Mouse (Mus musculus) midbrain, embryonic 16.5 days (tissue): ENCODE measurements at regions not wholly inside any gene's neighbourhood (a gene's known extent, or its start where the extent isn't known, plus 50 kb on each side); places are given as distances from the start of the nearest gene placed in this dataset.

Experiments used
- ATAC-seq: fragments of 200-750 bp; cut with Nextera tagmentation; 2 replicates; pipeline ENCODE4 v1.8.0; 2017; ENCODE audit warnings: moderate TSS enrichment
- H3K27ac ChIP-seq: fragments of 300-500 bp; sonication (generic); 2 replicates; pipeline ENCODE4 v1.5.1; 2014; ENCODE audit warnings: mild to moderate bottlenecking, low read length, mixed read lengths
- H3K27me3 ChIP-seq: fragments of 300-500 bp; sonication (generic); 2 replicates; pipeline ENCODE4 v1.6.1; 2014; ENCODE audit warnings: low read depth, low read length, mixed read lengths; ENCODE audit not compliant: control insufficient read depth, insufficient read depth
- H3K36me3 ChIP-seq: fragments of 300-500 bp; sonication (generic); 2 replicates; pipeline ENCODE4 v1.6.1; 2014; ENCODE audit warnings: mild to moderate bottlenecking, low read length, moderate library complexity, mixed read lengths; ENCODE audit not compliant: control insufficient read depth, insufficient read depth
- H3K4me1 ChIP-seq: fragments of 300-500 bp; sonication (generic); 2 replicates; pipeline ENCODE4 v1.6.1; 2014; ENCODE audit warnings: mild to moderate bottlenecking, low read length, mixed read lengths; ENCODE audit not compliant: control insufficient read depth, insufficient read depth
- H3K4me2 ChIP-seq: fragments of 300-500 bp; sonication (generic); 2 replicates; pipeline ENCODE4 v1.6.1; 2014; ENCODE audit warnings: mild to moderate bottlenecking, low read length, mixed read lengths
- H3K4me3 ChIP-seq: fragments of 300-500 bp; sonication (generic); 2 replicates; pipeline ENCODE4 v1.5.1; 2014; ENCODE audit warnings: low read depth, mild to moderate bottlenecking, low read length, moderate library complexity, mixed read lengths
- H3K9ac ChIP-seq: fragments of 300-500 bp; sonication (generic); 2 replicates; pipeline ENCODE4 v1.6.1; 2014; ENCODE audit warnings: low read depth, low read length, mixed read lengths
- H3K9me3 ChIP-seq: fragments of 300-500 bp; sonication (generic); replicated peaks from 2 replicates; pipeline ENCODE4 v1.6.1; 2014; ENCODE audit warnings: mild to moderate bottlenecking, low read length, mixed read lengths; ENCODE audit not compliant: control insufficient read depth, poor library complexity, severe bottlenecking
- WGBS: fragments of 180-500 bp; shearing (Covaris S2); extraction: QIAGEN DNeasy Blood & Tissue Kit; methylation state at CpG from one replicate; pipeline ENCODE4 v1.1.7; 2014; 5-methylcytosine and 5-hydroxymethylcytosine counted together

- H3K27me3 ChIP-seq: no peaks in the 10 kb centered on the region
- H3K4me2 ChIP-seq: no peak overlapping the region
- 56% methylated on average over 1 of the region's 1 CpGs for whole genome bisulfite sequencing
- H3K4me3 ChIP-seq: no peak overlapping the region
- no peak overlapping the region for H3K9ac ChIP-seq
- H3K9me3 ChIP-seq: no peaks in the 10 kb centered on the region
- peaks cover 3% of the 10 kb centered on the region; the same call in 1 of the 2 replicates for H3K4me1 ChIP-seq
- no peaks in the 10 kb centered on the region for H3K36me3 ChIP-seq
- no peak for ATAC-seq
- no peak overlapping the region for H3K27ac ChIP-seq
Measured at GRCm38 (mm10) chr9:85413813-85414212, 86.7 kb upstream of the Tent5a start.

- Histone ChIP-seq H3K36me3 (no peaks in the 10 kb centered on the region), H3K9me3 (no peaks in the 10 kb centered on the region), H3K4me1 (peaks cover 3% of the 10 kb centered on the region; the same call in 1 of the 2 replicates), H3K27me3 (no peaks in the 10 kb centered on the region), H3K9ac (no peak overlapping the region), H3K4me3 (no peak overlapping the region), H3K27ac (no peak overlapping the region), H3K4me2 (no peak overlapping the region)
- 54% methylated on average over 11 of the region's 11 CpGs for WGBS
- peak; percentile 77 for ATAC-seq
Measured at GRCm38 (mm10) chr9:85410643-85411296, 83.6 kb upstream of the Tent5a start.

- Histone ChIP-seq H3K9ac (no peak overlapping the region), H3K4me3 (no peak overlapping the region), H3K27ac (no peak overlapping the region), H3K9me3 (no peaks in the 10 kb centered on the region), H3K4me1 (peaks cover 3% of the 10 kb centered on the region; the same call in 1 of the 2 replicates), H3K36me3 (no peaks in the 10 kb centered on the region), H3K27me3 (no peaks in the 10 kb centered on the region), H3K4me2 (no peak overlapping the region)
- ATAC-seq: no peak
- 82% methylated on average over 4 of the region's 4 CpGs for WGBS
Measured at GRCm38 (mm10) chr9:85409974-85410506, 82.9 kb upstream of the Tent5a start.

GRCm38 (mm10) chr9:85408461-85408860 is 81.3 kb upstream of the Tent5a start:
- Histone ChIP-seq H3K9me3 (no peaks in the 10 kb centered on the region), H3K4me1 (peaks cover 3% of the 10 kb centered on the region; the same call in 1 of the 2 replicates), H3K27ac (no peak overlapping the region), H3K4me3 (no peak overlapping the region), H3K36me3 (no peaks in the 10 kb centered on the region), H3K9ac (no peak overlapping the region), H3K27me3 (no peaks in the 10 kb centered on the region), H3K4me2 (no peak overlapping the region)
- 86% methylated on average over 5 of the region's 5 CpGs for WGBS
- no peak for ATAC-seq

GRCm38 (mm10) chr9:85407592-85407991 is 80.4 kb upstream of the Tent5a start:
- H3K9ac ChIP-seq: no peak overlapping the region
- 92% methylated on average over 1 of the region's 1 CpGs for WGBS

GRCm38 (mm10) chr9:85401736-85402135 is 74.6 kb upstream of the Tent5a start:
- no peaks in the 10 kb centered on the region for H3K36me3 ChIP-seq
- H3K4me3 ChIP-seq: no peak overlapping the region
- 92% methylated on average over 1 of the region's 1 CpGs for WGBS
- no peak overlapping the region for H3K4me2 ChIP-seq
- H3K27ac ChIP-seq: no peak overlapping the region
- no peak overlapping the region for H3K9ac ChIP-seq
- no peaks in the 10 kb centered on the region for H3K4me1 ChIP-seq
- H3K9me3 ChIP-seq: no peaks in the 10 kb centered on the region
- no peaks in the 10 kb centered on the region for H3K27me3 ChIP-seq
- no peak for ATAC-seq

More at GRCm38 (mm10) chr9:85407592-85407991, 80.4 kb upstream of the Tent5a start:
- Histone ChIP-seq H3K4me2 (no peak overlapping the region), H3K9me3 (no peaks in the 10 kb centered on the region), H3K4me3 (no peak overlapping the region), H3K27me3 (no peaks in the 10 kb centered on the region), H3K27ac (no peak overlapping the region), H3K4me1 (peaks cover 3% of the 10 kb centered on the region; the same call in 1 of the 2 replicates), H3K36me3 (no peaks in the 10 kb centered on the region)
- ATAC-seq: no peak

GRCm38 (mm10) chr9:85400600-85401313 is 73.6 kb upstream of the Tent5a start:
- no peaks in the 10 kb centered on the region for H3K27me3 ChIP-seq
- H3K9ac ChIP-seq: no peak overlapping the region
- no peaks in the 10 kb centered on the region for H3K9me3 ChIP-seq
- 0 out of 2 replicates have a peak, but pooled peaks have one; percentile 17 for ATAC-seq
- no peak overlapping the region for H3K4me3 ChIP-seq
- no peaks in the 10 kb centered on the region for H3K4me1 ChIP-seq
- 59% methylated on average over 12 of the region's 12 CpGs for WGBS
- no peaks in the 10 kb centered on the region for H3K36me3 ChIP-seq
- no peak overlapping the region for H3K27ac ChIP-seq
- no peak overlapping the region for H3K4me2 ChIP-seq

- Histone ChIP-seq H3K9me3 (no peaks in the 10 kb centered on the region), H3K27ac (no peak overlapping the region), H3K9ac (no peak overlapping the region), H3K4me1 (no peaks in the 10 kb centered on the region), H3K4me2 (no peak overlapping the region), H3K27me3 (no peaks in the 10 kb centered on the region), H3K36me3 (no peaks in the 10 kb centered on the region), H3K4me3 (no peak overlapping the region)
- no peak for ATAC-seq
- WGBS: 72% methylated on average over 6 of the region's 6 CpGs
Measured at GRCm38 (mm10) chr9:85394975-85395374, 67.8 kb upstream of the Tent5a start.

- Histone ChIP-seq H3K9ac (no peak overlapping the region), H3K36me3 (no peaks in the 10 kb centered on the region), H3K4me2 (no peak overlapping the region), H3K9me3 (no peaks in the 10 kb centered on the region), H3K4me1 (no peaks in the 10 kb centered on the region), H3K4me3 (no peak overlapping the region), H3K27me3 (no peaks in the 10 kb centered on the region), H3K27ac (no peak overlapping the region)
- WGBS: 95% methylated on average over 2 of the region's 2 CpGs
- ATAC-seq: no peak
Measured at GRCm38 (mm10) chr9:85391283-85391682, 64.1 kb upstream of the Tent5a start.
